Mouse (Mus musculus): Measurements from ENCODE around the gene Gm20388. TPM values are rescaled to one million over a fixed set of nuclear protein-coding genes. Genes with fewer than 3 reads are reported as not detected.

The Gm20388 gene
- polyA plus RNA-seq, 1 experiment from 2014 or later: 47.1 TPM

- WGBS (ENCODE audit: missing documents): 31% methylated on average over 17 of the region's 17 CpGs
- peaks cover 43% of the 10 kb centered on the region for H3K79me2 ChIP-seq (ENCODE audit: inconsistent target)
- no peak overlapping the region for H3K27ac ChIP-seq
- H3K36me3 ChIP-seq (ENCODE audit: inconsistent target): peaks cover 22% of the 10 kb centered on the region
- no peak overlapping the region for H3K4me3 ChIP-seq (ENCODE audit: inconsistent target)
These were observed 2060.9 kb downstream of the Gm20388 start for GRCm38 (mm10) chr8:121971488-121972058.

GRCm38 (mm10) chr8:121973906-121974305, 2063.3 kb downstream of the Gm20388 start:
- H3K4me3 ChIP-seq (ENCODE audit: inconsistent target): no peak overlapping the region
- peaks cover 19% of the 10 kb centered on the region for H3K79me2 ChIP-seq (ENCODE audit: inconsistent target)
- WGBS (ENCODE audit: missing documents): 97% methylated on average over 28 of the region's 28 CpGs
- peaks cover 40% of the 10 kb centered on the region for H3K36me3 ChIP-seq (ENCODE audit: inconsistent target)
- no peak overlapping the region for H3K27ac ChIP-seq

DNA sequence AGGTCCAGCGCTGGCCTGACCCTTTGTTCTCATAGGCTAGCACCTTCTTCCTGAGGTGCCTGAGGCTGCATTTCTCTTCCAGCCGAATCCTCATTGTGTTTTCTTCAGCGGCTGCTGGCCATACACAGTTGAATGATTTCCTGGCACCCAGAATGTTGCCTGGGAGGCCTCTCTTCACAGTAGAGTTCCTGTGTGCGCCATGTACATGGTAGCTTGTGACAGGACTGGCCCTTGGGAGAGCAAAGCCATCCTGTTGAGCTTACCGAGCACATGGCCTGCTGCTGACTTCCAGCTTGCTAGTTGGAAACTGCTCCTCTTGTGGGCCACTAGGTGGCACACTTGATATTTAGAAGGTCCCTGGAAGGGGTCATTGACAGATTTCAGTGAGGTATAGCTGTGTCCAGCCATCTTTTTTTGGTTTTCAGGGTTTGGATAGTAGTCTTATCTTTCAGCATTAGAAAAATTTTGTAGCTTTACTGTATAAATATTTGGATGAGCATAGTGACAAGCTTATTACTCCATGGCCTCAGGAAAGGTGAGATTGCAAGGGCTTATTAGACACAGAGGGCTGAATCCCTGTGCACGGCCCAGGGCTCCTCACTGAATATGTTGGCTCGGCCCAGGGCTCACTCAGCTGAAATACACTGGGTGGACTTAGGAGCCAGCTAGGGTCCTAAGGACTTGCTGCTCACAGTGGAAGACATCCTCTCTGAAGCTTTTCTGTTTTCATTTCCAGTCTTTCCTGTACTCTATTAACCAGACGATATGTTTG, 2067.4 kb downstream of the Gm20388 start:
- Histone ChIP-seq H3K4me3 (ENCODE audit: inconsistent target) (no peak overlapping the region), H3K79me2 (ENCODE audit: inconsistent target) (no peaks in the 10 kb centered on the region), H3K36me3 (ENCODE audit: inconsistent target) (peaks cover 67% of the 10 kb centered on the region), H3K27ac (no peak overlapping the region)
- WGBS (ENCODE audit: missing documents): 79% methylated on average over 8 of the region's 8 CpGs

- peaks cover 71% of the 10 kb centered on the region for H3K36me3 ChIP-seq (ENCODE audit: inconsistent target)
- 93% methylated on average over 11 of the region's 13 CpGs for WGBS (ENCODE audit: missing documents)
- H3K4me3 ChIP-seq (ENCODE audit: inconsistent target): no peak overlapping the region
- no peak overlapping the region for H3K27ac ChIP-seq
- H3K79me2 ChIP-seq (ENCODE audit: inconsistent target): no peaks in the 10 kb centered on the region
These were observed 2068.0 kb downstream of the Gm20388 start for GRCm38 (mm10) chr8:121978670-121979069.

DNA sequence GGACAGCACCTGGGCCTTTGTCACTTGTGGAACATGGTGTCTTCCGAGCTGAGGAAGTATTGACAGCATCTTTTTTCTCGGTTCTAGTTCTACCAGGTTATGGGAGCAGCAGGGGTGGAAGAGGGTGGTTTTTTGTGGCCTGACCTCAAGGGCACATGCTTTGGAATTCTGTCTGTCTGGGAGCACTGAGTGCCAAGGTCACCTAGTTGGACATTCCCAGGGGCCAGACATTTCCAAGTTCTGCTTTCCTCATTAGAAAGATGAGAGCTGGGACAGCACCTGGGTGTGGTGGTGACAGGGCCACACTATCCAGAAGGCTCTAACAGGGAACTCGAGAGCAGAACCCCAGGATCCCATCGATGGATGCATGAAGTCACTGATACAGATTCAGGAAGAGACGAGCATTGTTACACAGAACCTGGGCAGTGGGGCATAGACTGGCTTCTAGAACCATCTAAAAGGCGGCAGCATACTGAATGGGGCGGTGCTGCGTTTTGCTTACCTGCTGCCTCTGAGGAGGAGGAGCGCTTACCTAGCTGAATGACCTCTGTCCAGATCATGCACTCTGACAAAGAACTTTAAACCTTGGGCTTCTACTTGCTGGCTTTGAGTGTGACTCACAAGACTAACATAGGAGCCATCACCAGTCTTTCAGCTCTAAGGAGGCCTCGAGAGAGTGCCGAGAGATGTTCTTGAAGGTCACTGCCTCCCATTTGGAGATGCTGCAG, 2070.3 kb downstream of the Gm20388 start:
- H3K79me2 ChIP-seq (ENCODE audit: inconsistent target): no peaks in the 10 kb centered on the region
- H3K36me3 ChIP-seq (ENCODE audit: inconsistent target): peaks cover 55% of the 10 kb centered on the region
- WGBS (ENCODE audit: missing documents): 95% methylated on average over 11 of the region's 11 CpGs
- H3K27ac ChIP-seq: no peak overlapping the region
- no peak overlapping the region for H3K4me3 ChIP-seq (ENCODE audit: inconsistent target)

- 95% methylated on average over 7 of the region's 7 CpGs for WGBS (ENCODE audit: missing documents)
- Histone ChIP-seq H3K36me3 (ENCODE audit: inconsistent target) (peaks cover 50% of the 10 kb centered on the region), H3K79me2 (ENCODE audit: inconsistent target) (no peaks in the 10 kb centered on the region), H3K4me3 (ENCODE audit: inconsistent target) (no peak overlapping the region), H3K27ac (no peak overlapping the region)
These were observed 2070.9 kb downstream of the Gm20388 start for GRCm38 (mm10) chr8:121981520-121981895.

- Histone ChIP-seq H3K27ac (no peak overlapping the region), H3K4me3 (ENCODE audit: inconsistent target) (no peak overlapping the region), H3K79me2 (ENCODE audit: inconsistent target) (no peaks in the 10 kb centered on the region), H3K36me3 (ENCODE audit: inconsistent target) (peaks cover 41% of the 10 kb centered on the region)
- 90% methylated on average over 3 of the region's 3 CpGs for WGBS (ENCODE audit: missing documents)
These were observed 2075.0 kb downstream of the Gm20388 start for GRCm38 (mm10) chr8:121985673-121986072.

GRCm38 (mm10) chr8:121987892-121988291, 2077.3 kb downstream of the Gm20388 start:
- H3K4me3 ChIP-seq (ENCODE audit: inconsistent target): no peak overlapping the region
- no peak overlapping the region for H3K27ac ChIP-seq
- WGBS (ENCODE audit: missing documents): 96% methylated on average over 5 of the region's 5 CpGs
- H3K79me2 ChIP-seq (ENCODE audit: inconsistent target): no peaks in the 10 kb centered on the region
- peaks cover 43% of the 10 kb centered on the region; the same call in 1 of the 2 replicates for H3K36me3 ChIP-seq (ENCODE audit: inconsistent target)

DNA sequence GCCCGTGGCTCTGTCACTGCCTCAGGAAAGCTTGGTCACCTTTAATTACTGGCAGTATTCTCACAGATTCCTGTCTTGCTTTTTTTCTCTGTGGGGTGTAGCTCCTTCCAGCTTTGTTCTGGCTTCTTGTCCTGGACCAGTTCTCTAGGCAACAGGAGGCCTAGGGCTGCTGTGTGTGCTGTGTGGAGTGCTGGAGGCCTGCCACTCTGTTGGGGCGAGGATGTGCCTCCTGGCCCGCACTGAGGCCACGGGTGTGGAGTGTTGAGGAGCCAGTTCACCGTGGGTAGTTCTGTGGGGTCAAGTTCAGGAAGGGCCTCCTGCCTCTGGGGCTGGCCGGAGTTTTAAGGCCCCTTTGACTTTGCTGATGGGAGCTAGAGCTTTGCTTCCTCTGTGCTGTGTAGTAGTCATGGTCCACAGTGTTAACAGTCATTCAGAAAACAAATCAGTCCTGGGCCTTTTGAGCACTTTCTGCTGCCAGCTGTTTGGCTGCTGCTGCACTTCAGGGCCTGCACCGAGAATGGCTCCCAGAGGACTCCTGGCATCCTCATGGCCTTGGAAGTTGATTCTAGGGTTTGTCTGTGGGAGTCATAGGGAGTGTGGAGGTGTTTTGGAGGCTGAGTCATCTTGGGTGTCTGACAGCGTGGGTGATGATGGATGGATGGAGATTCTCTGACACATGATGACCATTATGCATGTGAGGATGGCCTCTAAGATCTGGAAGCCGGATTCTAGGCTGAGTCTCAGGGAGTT, 2080.0 kb downstream of the Gm20388 start:
- WGBS (ENCODE audit: missing documents): 96% methylated on average over 9 of the region's 9 CpGs
- Histone ChIP-seq H3K36me3 (ENCODE audit: inconsistent target) (peaks cover 48% of the 10 kb centered on the region), H3K4me3 (ENCODE audit: inconsistent target) (no peak overlapping the region), H3K27ac (no peak overlapping the region), H3K79me2 (ENCODE audit: inconsistent target) (no peaks in the 10 kb centered on the region)

DNA sequence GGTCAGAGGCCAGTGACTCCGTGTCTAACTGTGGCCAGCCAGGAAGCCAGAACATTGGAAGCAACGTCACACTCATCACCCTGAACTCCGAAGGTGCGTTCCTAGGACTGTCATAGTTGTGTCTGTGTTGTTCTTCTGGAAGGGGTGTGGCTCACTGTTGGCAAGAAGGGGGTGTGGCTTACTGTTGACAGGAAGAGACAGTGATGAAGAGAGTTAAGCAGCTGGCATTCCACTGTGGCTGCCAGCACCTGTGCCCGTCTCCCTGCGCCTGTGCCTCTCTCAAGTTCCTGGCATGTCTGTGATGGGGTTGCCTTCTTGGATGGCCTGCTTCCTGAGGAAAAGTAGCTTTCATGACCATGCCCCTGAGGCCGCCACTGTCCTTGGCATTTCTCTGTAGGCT, 2081.0 kb downstream of the Gm20388 start:
- H3K79me2 ChIP-seq (ENCODE audit: inconsistent target): no peaks in the 10 kb centered on the region
- 97% methylated on average over 7 of the region's 7 CpGs for WGBS (ENCODE audit: missing documents)
- peaks cover 55% of the 10 kb centered on the region for H3K36me3 ChIP-seq (ENCODE audit: inconsistent target)
- no peak overlapping the region for H3K4me3 ChIP-seq (ENCODE audit: inconsistent target)
- H3K27ac ChIP-seq: no peak overlapping the region

DNA sequence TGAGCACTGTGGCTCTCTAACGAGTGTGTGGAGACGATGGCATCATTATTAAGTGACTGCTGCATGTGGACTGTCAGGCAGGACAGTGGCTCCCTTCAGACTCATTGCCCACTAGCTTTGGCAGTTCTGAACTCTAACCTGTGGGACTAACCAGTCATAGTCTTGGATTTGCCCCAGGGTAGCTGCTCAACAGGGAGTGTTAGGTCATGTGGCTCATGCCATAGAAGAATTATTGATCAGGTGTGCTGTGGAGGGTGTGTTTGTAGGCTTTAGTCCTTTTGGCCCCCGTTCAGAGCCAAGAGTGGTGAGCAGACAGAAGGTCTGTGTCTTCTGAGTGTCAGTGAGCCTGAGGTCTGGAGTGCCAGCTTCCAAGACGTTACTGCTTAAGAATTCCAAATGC, 2082.3 kb downstream of the Gm20388 start:
- Histone ChIP-seq H3K36me3 (ENCODE audit: inconsistent target) (peaks cover 68% of the 10 kb centered on the region), H3K4me3 (ENCODE audit: inconsistent target) (no peak overlapping the region), H3K79me2 (ENCODE audit: inconsistent target) (no peaks in the 10 kb centered on the region), H3K27ac (no peak overlapping the region)
- 95% methylated on average over 4 of the region's 4 CpGs for WGBS (ENCODE audit: missing documents)

- Histone ChIP-seq H3K4me3 (ENCODE audit: inconsistent target) (no peak overlapping the region), H3K27ac (no peak overlapping the region), H3K79me2 (ENCODE audit: inconsistent target) (no peaks in the 10 kb centered on the region), H3K36me3 (ENCODE audit: inconsistent target) (peaks cover 57% of the 10 kb centered on the region)
- WGBS (ENCODE audit: missing documents): 63% methylated on average over 4 of the region's 4 CpGs
These were observed 2084.5 kb downstream of the Gm20388 start for GRCm38 (mm10) chr8:121995112-121995511.

DNA sequence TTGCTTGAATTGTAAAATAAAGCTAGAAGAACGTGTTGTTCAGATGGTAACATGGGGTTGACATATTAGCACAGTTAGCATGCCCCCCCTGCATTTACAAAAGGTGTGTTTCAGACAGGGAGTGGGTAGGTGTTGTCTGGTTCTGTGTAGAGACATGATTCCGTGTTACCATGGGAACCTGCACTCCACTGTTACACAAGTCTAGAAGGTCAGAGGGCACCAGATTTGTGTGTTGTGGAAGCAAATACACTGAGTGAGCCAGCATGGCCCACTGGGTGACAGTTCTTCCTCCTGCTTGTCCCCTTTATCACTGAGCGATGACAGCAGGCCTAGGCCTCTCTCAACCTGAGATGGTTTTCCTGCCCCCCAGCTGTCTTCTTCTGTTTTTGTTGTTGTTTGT, 2085.3 kb downstream of the Gm20388 start:
- peaks cover 56% of the 10 kb centered on the region for H3K36me3 ChIP-seq (ENCODE audit: inconsistent target)
- H3K4me3 ChIP-seq (ENCODE audit: inconsistent target): no peak overlapping the region
- 91% methylated on average over 2 of the region's 3 CpGs for WGBS (ENCODE audit: missing documents)

DNA sequence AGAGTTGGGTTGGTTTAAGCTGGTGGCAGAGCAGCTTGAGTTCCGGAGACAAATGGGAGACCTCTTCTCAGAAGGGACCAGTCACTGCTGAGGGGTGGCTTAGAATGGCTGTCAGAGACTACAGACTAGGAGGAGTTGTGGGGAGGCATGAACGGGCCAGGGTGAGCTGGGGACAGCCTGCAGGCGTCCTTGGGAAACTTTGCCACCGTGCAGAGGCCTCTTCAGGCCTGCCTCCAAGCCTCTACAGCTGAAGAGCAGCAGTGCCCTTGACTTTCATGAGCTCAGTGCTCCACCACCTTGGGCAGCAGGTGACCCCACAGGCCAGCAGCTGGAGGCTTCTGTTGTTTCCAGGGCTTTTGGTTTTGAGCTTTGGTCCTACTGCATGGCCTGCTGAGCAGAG, 2088.0 kb downstream of the Gm20388 start:
- H3K4me3 ChIP-seq (ENCODE audit: inconsistent target): no peak overlapping the region
- H3K27ac ChIP-seq: no peak overlapping the region
- H3K79me2 ChIP-seq (ENCODE audit: inconsistent target): no peaks in the 10 kb centered on the region
- WGBS (ENCODE audit: missing documents): 97% methylated on average over 3 of the region's 4 CpGs
- peaks cover 51% of the 10 kb centered on the region for H3K36me3 ChIP-seq (ENCODE audit: inconsistent target)

More for the DNA sequence above, 2085.3 kb downstream of the Gm20388 start:
- H3K79me2 ChIP-seq (ENCODE audit: inconsistent target): no peaks in the 10 kb centered on the region
- no peak overlapping the region for H3K27ac ChIP-seq

All from macrophage (primary cell).